Mouse (Mus musculus) heart, embryonic 16.5 days (tissue): ENCODE data around the gene Atf6b. TPM values are rescaled to one million over a fixed set of nuclear protein-coding genes. Genes with fewer than 3 reads are reported as not detected.

Source experiments
- ATAC-seq: fragments of 200-750 bp; cut with Nextera tagmentation; replicated peaks from 2 replicates; pipeline ENCODE4 v1.8.0; 2017; ENCODE audit warnings: moderate number of reproducible peaks; ENCODE audit not compliant: insufficient read depth, low FRiP score; ENCODE audit errors: extremely low read depth
- H3K27ac ChIP-seq: fragments of 300-500 bp; sonication (generic); 2 replicates; pipeline ENCODE4 v1.5.1; 2014; ENCODE audit warnings: mild to moderate bottlenecking, low read length, control low read depth, moderate library complexity
- H3K27me3 ChIP-seq: fragments of 300-500 bp; sonication (generic); 2 replicates; pipeline ENCODE4 v1.6.1; 2014; ENCODE audit warnings: low read length, mixed read lengths; ENCODE audit not compliant: control insufficient read depth, insufficient read depth
- H3K36me3 ChIP-seq: fragments of 300-500 bp; sonication (generic); 2 replicates; pipeline ENCODE4 v1.6.1; 2014; ENCODE audit not compliant: control insufficient read depth, insufficient read depth
- H3K4me1 ChIP-seq: fragments of 300-500 bp; sonication (generic); 2 replicates; pipeline ENCODE4 v1.6.1; 2014; ENCODE audit warnings: low read length, mixed read lengths; ENCODE audit not compliant: control insufficient read depth, insufficient read depth
- H3K4me2 ChIP-seq: fragments of 300-500 bp; sonication (generic); 2 replicates; pipeline ENCODE4 v1.6.1; 2014; ENCODE audit warnings: low read depth, mild to moderate bottlenecking, control low read depth, low read length
- H3K4me3 ChIP-seq: fragments of 300-500 bp; sonication (generic); 2 replicates; pipeline ENCODE4 v1.5.1; 2014; ENCODE audit warnings: mild to moderate bottlenecking, control low read depth, low read length
- H3K9ac ChIP-seq: fragments of 300-500 bp; sonication (generic); 2 replicates; pipeline ENCODE4 v1.6.1; 2014; ENCODE audit warnings: low read length, control low read depth
- H3K9me3 ChIP-seq: fragments of 300-500 bp; sonication (generic); replicated peaks from 2 replicates; pipeline ENCODE4 v1.6.1; 2016; ENCODE audit warnings: low read length; ENCODE audit not compliant: control insufficient read depth
- WGBS: fragments of 180-500 bp; shearing (Covaris S2); extraction: QIAGEN DNeasy Blood & Tissue Kit; methylation state at CpG from one replicate; pipeline ENCODE4 v1.1.7; 2014; 5-methylcytosine and 5-hydroxymethylcytosine counted together
- polyA plus RNA-seq: library from polyadenylated mRNA; unstranded; fragments of >200 nt; fragmentation: Nextera tagmentation; extraction: Ambion mirVana; gene quantifications from 2 replicates; pipeline ENCODE4 v1.2.1, GENCODE M21; 2015

Gene Atf6b
- polyA plus RNA-seq, 1 experiment from 2014 or later, result 45.7 TPM

DNA sequence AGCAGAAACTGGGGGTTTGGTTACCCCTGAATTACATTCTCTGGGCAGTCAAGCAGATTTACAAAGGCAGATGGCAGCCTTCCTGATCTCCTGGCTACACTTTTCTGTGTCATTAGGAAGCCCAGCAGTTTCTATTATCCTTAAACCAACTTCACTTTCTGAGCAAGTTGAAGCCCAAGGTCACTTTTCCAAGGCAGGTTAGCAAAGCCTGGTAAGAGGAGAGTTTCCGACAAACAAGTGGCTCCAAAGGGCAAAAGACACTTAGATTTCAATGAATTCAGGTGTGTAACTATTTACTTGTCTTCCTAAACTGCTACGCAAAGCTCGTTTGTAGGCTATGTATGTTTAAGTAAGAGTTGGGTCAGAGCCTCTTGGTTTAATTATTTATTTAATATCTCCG lies 3.6 kb upstream of the Atf6b start:
- no peak for ATAC-seq
- Histone ChIP-seq H3K27ac (no peak overlapping the region), H3K9ac (no peak overlapping the region), H3K4me2 (no peak overlapping the region), H3K36me3 (no peaks in the 10 kb centered on the region), H3K4me3 (no peak overlapping the region), H3K27me3 (no peaks in the 10 kb centered on the region), H3K4me1 (peaks cover 28% of the 10 kb centered on the region), H3K9me3 (no peaks in the 10 kb centered on the region; the same call in 1 of the 2 replicates)
- 87% methylated on average over 4 of the region's 4 CpGs for WGBS

DNA sequence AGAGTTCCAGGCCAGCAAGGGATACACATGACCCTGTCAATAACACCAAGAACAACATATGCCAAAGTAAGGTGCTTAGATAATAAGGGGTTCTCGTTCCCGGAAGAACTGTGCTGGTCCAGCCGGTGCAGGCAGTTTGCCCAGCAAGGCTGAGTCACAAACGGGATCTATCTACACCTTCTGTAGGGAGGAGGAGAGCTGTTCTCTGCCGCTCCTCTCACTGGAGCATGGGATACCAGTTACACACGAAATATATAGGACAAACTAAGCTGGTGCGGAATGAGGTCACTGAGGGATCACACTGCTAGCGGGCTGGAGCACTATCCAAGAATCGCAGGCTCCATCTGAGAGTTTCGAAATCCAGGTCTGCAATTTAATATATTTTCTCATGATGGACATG lies 3.0 kb upstream of the Atf6b start:
- H3K4me3 ChIP-seq, result no peak overlapping the region
- H3K27me3 ChIP-seq, result no peaks in the 10 kb centered on the region
- H3K4me1 ChIP-seq, result peaks cover 28% of the 10 kb centered on the region
- no peaks in the 10 kb centered on the region for H3K36me3 ChIP-seq
- no peak for ATAC-seq
- H3K27ac ChIP-seq, result no peak overlapping the region
- no peaks in the 10 kb centered on the region; the same call in 1 of the 2 replicates for H3K9me3 ChIP-seq
- H3K9ac ChIP-seq, result no peak overlapping the region
- WGBS, result 71% methylated on average over 10 of the region's 10 CpGs
- H3K4me2 ChIP-seq, result no peak overlapping the region

DNA sequence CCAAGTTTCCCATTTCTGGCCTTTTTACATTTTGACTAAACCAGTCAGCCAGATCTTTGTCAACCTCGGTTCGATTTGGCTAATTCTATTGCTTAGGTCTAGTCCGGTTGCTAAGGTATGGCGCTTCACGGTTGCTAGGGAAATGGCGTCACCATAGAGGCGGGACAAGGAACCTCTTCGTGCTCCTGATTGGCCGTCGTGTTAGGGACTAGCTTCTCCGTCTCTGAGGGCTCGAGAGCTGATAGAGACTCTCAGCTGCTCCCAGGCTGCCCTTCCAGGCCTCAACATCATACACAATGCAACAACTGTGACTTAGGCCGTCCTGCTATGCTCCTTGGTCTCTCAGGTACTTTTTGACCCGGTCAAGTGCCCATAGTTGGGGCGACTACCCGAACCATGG lies 2.3 kb upstream of the Atf6b start, which contains the start of gene Fkbpl:
Gene Fkbpl (plus strand): TSS at position 157 of the 400 bp plus-strand sequence.
- Histone ChIP-seq H3K27me3 (no peaks in the 10 kb centered on the region), H3K27ac (peak within 1 kb of the TSS; percentile 81), H3K4me2 (peak within 1 kb of the TSS; percentile 78), H3K9ac (peak within 1 kb of the TSS; percentile 83), H3K36me3 (no peaks in the 10 kb centered on the region), H3K4me3 (peak within 1 kb of the TSS; percentile 74), H3K9me3 (no peaks in the 10 kb centered on the region), H3K4me1 (peaks cover 28% of the 10 kb centered on the region)
- ATAC-seq, result peak; percentile 78
- WGBS, result under 1% methylated on average over 16 of the region's 16 CpGs

GRCm38 (mm10) chr17:34645256-34645829 lies 1.6 kb upstream of the Atf6b start:
- H3K4me3 ChIP-seq, result peak overlapping the region; percentile 74
- 0 out of 2 replicates have a peak overlapping the region, but pooled peaks have one; percentile 37 for H3K27ac ChIP-seq
- no peaks in the 10 kb centered on the region for H3K36me3 ChIP-seq
- peak overlapping the region; percentile 83 for H3K9ac ChIP-seq
- no peak for ATAC-seq
- H3K9me3 ChIP-seq, result no peaks in the 10 kb centered on the region
- WGBS, result 38% methylated on average over 10 of the region's 10 CpGs
- no peaks in the 10 kb centered on the region for H3K27me3 ChIP-seq
- peak overlapping the region; percentile 78 for H3K4me2 ChIP-seq
- H3K4me1 ChIP-seq, result peaks cover 27% of the 10 kb centered on the region

DNA sequence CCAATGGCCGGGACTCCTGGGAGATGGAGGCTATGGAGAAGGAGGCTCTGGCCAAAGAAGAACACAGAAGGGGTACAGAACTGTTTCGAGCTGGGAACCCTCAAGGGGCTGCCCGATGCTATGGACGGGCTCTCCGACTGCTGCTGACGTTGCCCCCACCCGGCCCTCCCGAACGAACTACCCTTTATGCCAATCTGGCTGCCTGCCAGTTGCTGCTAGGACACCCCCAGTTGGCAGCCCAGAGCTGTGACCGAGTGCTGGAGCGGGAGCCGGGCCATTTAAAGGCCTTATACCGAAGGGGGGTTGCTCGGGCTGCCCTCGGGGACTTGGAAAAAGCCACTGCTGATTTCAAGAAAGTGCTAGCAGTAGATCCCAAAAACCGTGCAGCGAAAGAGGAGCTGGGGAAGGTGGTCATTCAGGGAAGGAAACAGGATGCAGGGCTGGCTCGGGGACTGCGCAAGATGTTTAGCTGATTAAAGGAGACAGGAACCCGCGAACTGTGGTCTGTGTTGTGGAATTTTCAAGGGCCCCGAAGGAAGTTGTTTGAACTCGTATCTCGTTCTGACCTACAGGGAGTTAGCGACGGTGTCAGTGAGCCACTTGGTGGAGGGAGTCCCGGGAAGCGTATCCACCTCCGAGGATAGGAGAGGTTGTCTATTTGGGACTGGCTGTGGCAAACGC lies 975 bp upstream of the Atf6b start:
- Histone ChIP-seq H3K9ac (no peak overlapping the region), H3K27me3 (no peaks in the 10 kb centered on the region), H3K4me3 (no peak overlapping the region), H3K36me3 (no peaks in the 10 kb centered on the region), H3K4me1 (peaks cover 23% of the 10 kb centered on the region), H3K9me3 (no peaks in the 10 kb centered on the region), H3K4me2 (peak overlapping the region; percentile 11; the same call in 1 of the 2 replicates), H3K27ac (no peak overlapping the region)
- 80% methylated on average over 30 of the region's 30 CpGs for WGBS
- no peak for ATAC-seq

GRCm38 (mm10) chr17:34648141-34648890 lies 1.4 kb downstream of the Atf6b start:
- no peak for ATAC-seq
- Histone ChIP-seq H3K4me1 (peaks cover 18% of the 10 kb centered on the region), H3K27me3 (no peaks in the 10 kb centered on the region), H3K4me2 (peak overlapping the region; percentile 90), H3K4me3 (no peak overlapping the region), H3K9me3 (no peaks in the 10 kb centered on the region), H3K36me3 (peaks cover 12% of the 10 kb centered on the region), H3K27ac (no peak overlapping the region), H3K9ac (no peak overlapping the region)
- WGBS, result 83% methylated on average over 16 of the region's 16 CpGs

DNA sequence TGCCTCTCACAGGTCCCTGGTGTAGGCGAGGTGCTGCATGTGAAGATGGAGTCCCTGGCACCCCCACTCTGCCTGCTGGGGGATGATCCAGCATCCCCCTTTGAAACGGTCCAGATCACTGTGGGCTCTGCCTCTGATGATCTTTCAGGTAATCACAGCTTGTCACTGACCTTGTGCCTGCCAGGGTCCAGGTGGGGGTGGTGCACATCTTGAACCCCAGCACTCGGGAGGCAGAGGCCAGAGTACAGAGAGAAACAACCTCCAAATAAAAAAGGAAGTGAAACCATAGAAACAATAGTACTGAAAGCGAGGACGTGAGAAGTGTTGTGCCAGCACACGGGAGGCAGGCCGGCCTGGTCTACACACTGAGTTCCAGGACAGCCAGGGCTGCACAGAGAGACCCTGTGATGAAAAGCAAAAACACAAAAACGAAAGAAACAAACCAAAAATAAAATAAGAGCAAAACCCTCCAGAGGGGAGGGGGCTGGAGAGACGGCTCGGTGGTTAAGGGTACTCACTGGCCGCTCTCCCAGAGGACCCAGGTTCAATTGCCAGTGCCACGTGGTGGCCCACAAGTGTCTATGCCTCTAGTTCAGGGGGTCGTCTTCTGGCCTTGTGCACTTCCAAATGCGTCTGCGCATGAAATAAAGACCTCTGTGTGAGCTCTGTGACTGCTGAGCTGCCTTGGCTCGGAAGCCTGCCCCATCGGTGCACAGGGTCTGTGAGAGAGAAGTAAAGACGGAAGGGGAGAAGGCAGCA lies 2.3 kb downstream of the Atf6b start:
- H3K4me1 ChIP-seq, result peaks cover 18% of the 10 kb centered on the region
- H3K4me2 ChIP-seq, result no peak overlapping the region
- H3K36me3 ChIP-seq, result peaks cover 15% of the 10 kb centered on the region
- no peaks in the 10 kb centered on the region for H3K9me3 ChIP-seq
- no peaks in the 10 kb centered on the region for H3K27me3 ChIP-seq
- H3K27ac ChIP-seq, result no peak overlapping the region
- ATAC-seq, result no peak
- no peak overlapping the region for H3K4me3 ChIP-seq
- no peak overlapping the region for H3K9ac ChIP-seq
- 86% methylated on average over 18 of the region's 18 CpGs for WGBS

DNA sequence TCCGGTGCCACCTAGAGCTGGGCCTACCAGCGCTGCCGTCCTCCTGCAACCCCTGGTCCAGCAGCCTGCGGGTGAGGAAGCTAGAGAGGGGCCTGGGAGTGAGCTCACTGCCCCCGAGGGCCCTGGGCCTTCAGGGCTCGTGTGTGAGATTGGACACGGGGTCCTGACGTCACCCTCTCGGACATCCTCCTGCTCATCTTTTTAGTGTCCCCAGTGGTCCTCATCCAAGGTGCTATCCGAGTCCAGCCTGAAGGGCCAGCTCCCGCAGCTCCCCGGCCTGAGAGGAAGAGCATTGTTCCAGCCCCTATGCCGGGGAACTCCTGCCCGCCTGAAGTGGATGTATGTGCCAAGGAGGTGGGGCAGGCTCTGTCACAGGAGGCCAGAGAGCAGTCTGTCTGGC lies 3.8 kb downstream of the Atf6b start:
- no peak overlapping the region for H3K27ac ChIP-seq
- 89% methylated on average over 14 of the region's 14 CpGs for WGBS
- H3K27me3 ChIP-seq, result no peaks in the 10 kb centered on the region
- H3K9me3 ChIP-seq, result no peaks in the 10 kb centered on the region
- no peak for ATAC-seq
- H3K4me2 ChIP-seq, result no peak overlapping the region
- H3K9ac ChIP-seq, result no peak overlapping the region
- peaks cover 19% of the 10 kb centered on the region for H3K4me1 ChIP-seq
- no peak overlapping the region for H3K4me3 ChIP-seq
- peaks cover 15% of the 10 kb centered on the region for H3K36me3 ChIP-seq
